Mouse (Mus musculus) forebrain, embryonic 12.5 days (tissue): Measurements from ENCODE around the gene Acap2. TPM values are rescaled to one million over a fixed set of nuclear protein-coding genes. Genes with fewer than 3 reads are reported as not detected.

Source experiments
- ATAC-seq: fragments of 200-750 bp; cut with Nextera tagmentation; 2 replicates; pipeline ENCODE4 v1.8.0; 2017; ENCODE audit warnings: moderate TSS enrichment; ENCODE audit not compliant: low FRiP score
- H3K27ac ChIP-seq: fragments of 300-500 bp; sonication (generic); 2 replicates; pipeline ENCODE4 v1.5.1; 2016; ENCODE audit warnings: mild to moderate bottlenecking
- H3K27me3 ChIP-seq: fragments of 300-500 bp; sonication (generic); 2 replicates; pipeline ENCODE4 v1.6.1; 2016; ENCODE audit warnings: mild to moderate bottlenecking
- H3K36me3 ChIP-seq: fragments of 300-500 bp; sonication (generic); replicated peaks from 2 replicates; pipeline ENCODE4 v1.6.1; 2016; ENCODE audit warnings: mild to moderate bottlenecking
- H3K4me1 ChIP-seq: fragments of 300-500 bp; sonication (generic); 2 replicates; pipeline ENCODE4 v1.6.1; 2016
- H3K4me2 ChIP-seq: fragments of 300-500 bp; sonication (generic); 2 replicates; pipeline ENCODE4 v1.6.1; 2016; ENCODE audit warnings: mild to moderate bottlenecking, moderate library complexity
- H3K4me3 ChIP-seq: fragments of 300-500 bp; sonication (generic); replicated peaks from 2 replicates; pipeline ENCODE4 v1.5.1; 2016; ENCODE audit warnings: mild to moderate bottlenecking
- H3K9ac ChIP-seq: fragments of 300-500 bp; sonication (generic); 2 replicates; pipeline ENCODE4 v1.6.1; 2016; ENCODE audit warnings: mild to moderate bottlenecking
- H3K9me3 ChIP-seq: fragments of 300-500 bp; sonication (generic); 2 replicates; pipeline ENCODE4 v1.6.1; 2016
- WGBS: fragments of 180-500 bp; shearing (Covaris S2); methylation state at CpG from one replicate; pipeline ENCODE4 v1.1.7; 2016; 5-methylcytosine and 5-hydroxymethylcytosine counted together
- polyA plus RNA-seq: library from polyadenylated mRNA; unstranded; fragments of >200 nt; fragmentation: Nextera tagmentation; extraction: Ambion mirVana; gene quantifications from 2 replicates; pipeline ENCODE4 v1.2.1, GENCODE M21; 2016

Acap2 gene
- polyA plus RNA-seq, 1 experiment from 2014 or later, result 26.6 TPM

- no peak for ATAC-seq
These were observed 148.8 kb downstream of the Acap2 start for GRCm38 (mm10) chr16:31052177-31052726.

GRCm38 (mm10) chr16:31050701-31051100 lies 150.3 kb downstream of the Acap2 start:
- H3K4me3 ChIP-seq, result no peak overlapping the region
- no peak overlapping the region for H3K9ac ChIP-seq
- no peaks in the 10 kb centered on the region for H3K27me3 ChIP-seq
- no peak overlapping the region for H3K27ac ChIP-seq
- 89% methylated on average over 7 of the region's 7 CpGs for WGBS
- no peak overlapping the region for H3K4me2 ChIP-seq
- H3K9me3 ChIP-seq, result no peaks in the 10 kb centered on the region
- H3K4me1 ChIP-seq, result no peaks in the 10 kb centered on the region
- ATAC-seq, result no peak
- H3K36me3 ChIP-seq, result no peaks in the 10 kb centered on the region

More at GRCm38 (mm10) chr16:31052177-31052726, 148.8 kb downstream of the Acap2 start:
- no peaks in the 10 kb centered on the region for H3K9me3 ChIP-seq
- 81% methylated on average over 7 of the region's 7 CpGs for WGBS
- no peaks in the 10 kb centered on the region for H3K36me3 ChIP-seq
- no peak overlapping the region for H3K4me3 ChIP-seq
- no peaks in the 10 kb centered on the region for H3K27me3 ChIP-seq
- H3K4me1 ChIP-seq, result no peaks in the 10 kb centered on the region
- H3K9ac ChIP-seq, result no peak overlapping the region
- no peak overlapping the region for H3K27ac ChIP-seq
- H3K4me2 ChIP-seq, result no peak overlapping the region

- no peak overlapping the region for H3K4me3 ChIP-seq
- H3K9me3 ChIP-seq, result no peaks in the 10 kb centered on the region
- no peaks in the 10 kb centered on the region for H3K27me3 ChIP-seq
- H3K4me1 ChIP-seq, result peaks cover 2% of the 10 kb centered on the region; the same call in 1 of the 2 replicates
- no peak overlapping the region for H3K27ac ChIP-seq
- no peaks in the 10 kb centered on the region for H3K36me3 ChIP-seq
- no peak overlapping the region for H3K4me2 ChIP-seq
- ATAC-seq, result no peak
- 88% methylated on average over 6 of the region's 6 CpGs for WGBS
- no peak overlapping the region for H3K9ac ChIP-seq
These were observed 152.9 kb downstream of the Acap2 start for GRCm38 (mm10) chr16:31048194-31048593.

DNA sequence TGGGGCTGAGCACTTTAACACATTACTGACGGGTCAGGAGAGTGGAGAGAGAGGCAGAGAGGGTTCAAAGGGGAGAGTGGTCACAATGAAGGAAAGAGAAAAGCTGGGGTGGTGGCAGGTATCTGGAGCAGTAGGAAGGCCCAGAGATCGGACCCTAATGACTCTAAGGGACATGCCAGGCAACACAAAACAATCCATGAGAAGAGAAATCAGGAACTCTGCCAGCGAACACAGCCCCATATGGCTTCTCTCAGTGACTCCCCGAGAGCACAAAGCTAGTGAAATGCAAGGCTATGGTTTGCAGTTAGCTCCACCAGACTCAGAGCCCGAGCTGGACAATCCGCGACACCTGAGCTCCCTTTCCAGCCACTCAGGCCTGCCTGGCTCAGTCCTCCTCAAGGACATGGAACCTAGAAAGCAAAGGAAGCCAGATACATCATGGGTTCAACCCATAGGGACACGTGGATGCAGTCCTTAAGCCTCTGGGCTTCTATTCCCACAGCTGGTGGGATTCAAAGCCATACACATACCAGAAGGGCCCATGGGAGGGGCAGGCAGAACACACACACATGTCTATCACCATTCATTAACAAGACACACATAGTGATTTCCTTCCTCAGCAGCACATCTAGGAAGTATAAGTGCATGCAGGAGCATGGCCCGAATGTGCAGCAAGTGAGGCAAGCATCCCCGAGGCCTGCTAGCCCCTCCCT lies 153.7 kb downstream of the Acap2 start:
- Histone ChIP-seq H3K9ac (no peak overlapping the region), H3K4me3 (no peak overlapping the region), H3K27ac (no peak overlapping the region), H3K9me3 (no peaks in the 10 kb centered on the region), H3K4me2 (no peak overlapping the region), H3K4me1 (peaks cover 2% of the 10 kb centered on the region; the same call in 1 of the 2 replicates), H3K36me3 (no peaks in the 10 kb centered on the region), H3K27me3 (no peaks in the 10 kb centered on the region)
- ATAC-seq, result no peak
- 85% methylated on average over 10 of the region's 10 CpGs for WGBS

DNA sequence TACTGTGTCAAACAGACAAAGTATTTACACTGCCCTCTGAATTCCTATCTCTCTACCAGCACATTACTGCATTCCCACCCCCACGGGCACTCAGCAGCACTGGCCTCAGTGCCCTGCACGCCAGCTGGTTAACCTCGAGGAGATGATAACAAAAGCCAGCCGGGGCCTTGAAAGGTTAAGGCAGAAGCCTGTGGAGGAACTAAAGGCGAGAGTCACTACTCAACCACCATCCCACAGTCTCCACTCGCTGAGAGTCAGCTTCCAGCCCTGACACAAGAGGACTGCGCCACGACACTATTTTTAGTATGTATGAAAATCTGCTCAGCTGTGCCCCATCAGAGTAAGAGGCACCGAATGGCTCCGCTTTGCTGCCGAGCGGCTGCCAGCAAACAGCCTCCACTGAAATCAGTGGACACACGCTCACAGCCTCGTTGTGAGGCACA lies 154.8 kb downstream of the Acap2 start:
- Histone ChIP-seq H3K4me3 (no peak overlapping the region), H3K9me3 (no peaks in the 10 kb centered on the region), H3K27ac (no peak overlapping the region), H3K36me3 (no peaks in the 10 kb centered on the region), H3K9ac (no peak overlapping the region), H3K4me1 (peaks cover 2% of the 10 kb centered on the region; the same call in 1 of the 2 replicates), H3K27me3 (no peaks in the 10 kb centered on the region), H3K4me2 (no peak overlapping the region)
- WGBS, result 77% methylated on average over 14 of the region's 14 CpGs
- no peak for ATAC-seq

- H3K9ac ChIP-seq, result no peak overlapping the region
- ATAC-seq, result no peak
- 67% methylated on average over 5 of the region's 5 CpGs for WGBS
- H3K4me1 ChIP-seq, result peaks cover 2% of the 10 kb centered on the region; the same call in 1 of the 2 replicates
- H3K9me3 ChIP-seq, result no peaks in the 10 kb centered on the region
- H3K27ac ChIP-seq, result no peak overlapping the region
- no peaks in the 10 kb centered on the region for H3K36me3 ChIP-seq
- H3K27me3 ChIP-seq, result no peaks in the 10 kb centered on the region
- H3K4me2 ChIP-seq, result no peak overlapping the region
- no peak overlapping the region for H3K4me3 ChIP-seq
These were observed 155.8 kb downstream of the Acap2 start for GRCm38 (mm10) chr16:31045211-31045610.

DNA sequence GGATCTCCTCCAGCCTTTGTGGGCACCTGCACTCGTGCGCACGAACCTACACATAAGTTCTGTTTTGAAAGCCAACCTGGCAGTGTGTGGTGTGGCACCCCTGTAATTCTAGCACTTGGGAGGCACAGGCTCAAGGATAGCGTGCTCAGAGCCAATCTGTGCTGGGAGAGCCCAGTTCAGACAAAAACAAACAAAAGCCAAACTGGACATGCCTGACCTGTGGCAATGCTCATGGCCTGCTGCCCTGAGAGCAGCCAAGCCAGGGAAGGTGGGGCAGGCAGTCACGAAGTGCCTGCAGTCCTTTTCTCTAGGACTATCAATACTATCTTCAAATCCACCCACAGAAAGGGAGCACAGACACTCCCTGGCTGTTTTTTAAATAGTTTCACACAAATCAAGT lies 157.9 kb downstream of the Acap2 start:
- no peak for ATAC-seq
- Histone ChIP-seq H3K36me3 (no peaks in the 10 kb centered on the region), H3K9me3 (no peaks in the 10 kb centered on the region), H3K4me3 (no peak overlapping the region), H3K27me3 (no peaks in the 10 kb centered on the region), H3K4me2 (no peak overlapping the region), H3K4me1 (peaks cover 2% of the 10 kb centered on the region; the same call in 1 of the 2 replicates), H3K27ac (no peak overlapping the region), H3K9ac (no peak overlapping the region)
- WGBS, result 92% methylated on average over 5 of the region's 5 CpGs

Other genes with a start within 250 kb of the Acap2 start
- gene Xxylt1, start 119.8 kb downstream of the Acap2 start, polyA plus RNA-seq, result 12.4 and 12.7 TPM in 2 replicates
- gene Ppp1r2, start 74.0 kb upstream of the Acap2 start, polyA plus RNA-seq, result 95.4 and 95.5 TPM in 2 replicates
- 28.3 and 41.7 TPM in 2 replicates for gene Apod, start 113.6 kb upstream of the Acap2 start, polyA plus RNA-seq
- 49.3 and 51.1 TPM in 2 replicates for gene Bdh1, start 221.0 kb upstream of the Acap2 start, polyA plus RNA-seq